Mouse (Mus musculus): ENCODE data around the gene Wipf2.
"Not testable (repeated sequence)": the region's sequence is repeated elsewhere in the genome, so short reads cannot be mapped to it uniquely, and the experiment has no call there.

The Wipf2 gene

GRCm38 (mm10) chr11:98931513-98932292 lies 68.3 kb downstream of the Wipf2 start:
- DNase-seq (ENCODE audit: low spot score in 2 of 2) = peak in 1 of 2 experiments; percentile 59

DNA sequence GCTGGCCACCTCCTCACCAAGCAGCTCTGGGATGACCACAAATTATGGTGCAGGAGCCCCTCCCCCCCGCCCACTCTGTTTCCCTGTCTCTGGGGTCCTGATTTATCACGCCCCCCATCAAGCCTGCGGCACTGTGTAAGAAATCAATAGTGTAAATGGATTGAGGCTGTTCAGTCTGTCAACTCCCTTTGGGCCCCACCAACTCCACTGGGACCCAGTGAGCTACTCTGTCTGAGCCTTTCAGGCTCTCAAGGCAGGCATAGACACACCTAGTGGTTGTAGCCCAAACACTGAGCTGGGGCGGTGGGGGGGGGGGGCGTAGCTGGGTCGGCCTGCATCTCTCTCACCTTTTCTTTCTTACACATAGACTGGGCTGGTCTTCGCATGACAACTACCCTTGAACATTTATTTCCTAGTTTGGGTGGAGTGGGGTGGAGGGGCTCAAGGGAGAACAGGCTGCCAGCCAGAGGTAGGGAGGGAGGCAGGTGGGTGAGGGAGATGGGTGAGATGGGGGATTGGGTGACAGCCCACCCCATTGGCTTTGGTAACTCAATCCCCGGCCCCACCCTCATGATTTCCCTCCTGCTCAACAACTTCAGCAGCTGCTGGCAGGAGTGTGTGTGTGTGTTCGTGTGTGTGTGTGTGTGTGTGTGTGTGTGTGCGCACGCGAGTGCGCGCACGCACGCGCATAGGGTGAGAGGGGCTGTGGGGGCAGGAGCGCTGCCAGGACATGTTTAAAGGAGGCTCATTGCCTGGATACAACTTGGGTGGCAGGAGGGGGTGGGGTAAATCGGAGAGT lies 69.1 kb downstream of the Wipf2 start:
- DNase-seq (ENCODE audit: low spot score in 2 of 2) = no peak

- DNase-seq (ENCODE audit: low spot score in 2 of 2) = peak in 1 of 2 experiments; percentile 57
These were observed 69.7 kb downstream of the Wipf2 start for GRCm38 (mm10) chr11:98933151-98933550.

DNA sequence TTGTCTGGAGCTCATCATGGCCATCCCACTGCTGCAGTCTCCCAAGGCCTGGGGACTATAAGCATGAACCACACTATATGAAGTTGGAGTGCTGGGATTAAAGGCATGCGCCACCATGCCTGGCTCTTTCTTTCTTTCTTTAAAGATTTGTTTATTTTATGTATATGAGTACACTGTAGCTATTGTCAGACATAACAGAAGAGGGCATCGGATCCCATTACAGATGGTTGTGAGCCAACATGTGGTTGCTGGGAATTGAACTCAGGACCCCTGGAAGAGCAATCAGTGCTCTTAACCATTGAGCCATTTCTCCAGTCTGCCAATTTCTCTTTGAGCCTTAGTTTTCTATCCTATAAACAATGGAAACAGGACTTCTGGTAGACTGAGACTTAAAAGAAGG lies 70.4 kb downstream of the Wipf2 start:
- DNase-seq (ENCODE audit: low spot score in 2 of 2) = not testable (repeated sequence)

DNA sequence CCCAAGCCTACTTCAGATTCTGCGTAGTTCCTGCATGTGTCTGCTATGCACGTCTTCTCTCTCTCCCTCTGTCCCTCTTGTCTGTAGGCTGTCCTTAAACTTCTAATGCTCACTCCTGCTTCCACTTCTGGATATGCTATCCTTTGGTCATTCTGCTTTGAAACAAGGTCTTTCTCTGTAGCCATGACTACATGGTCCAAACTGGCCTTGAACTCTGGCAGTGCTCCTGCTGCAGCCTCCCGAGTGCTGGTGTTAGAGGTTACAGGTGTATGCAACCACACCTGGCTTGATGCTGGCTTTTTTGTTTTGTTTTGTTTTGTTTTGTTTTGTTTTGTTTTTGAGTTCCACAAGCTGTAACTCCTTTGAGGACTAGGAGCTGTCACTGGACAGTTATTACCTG lies 70.9 kb downstream of the Wipf2 start:
- DNase-seq (ENCODE audit: low spot score in 2 of 2) = no peak

GRCm38 (mm10) chr11:98935123-98935522 lies 71.7 kb downstream of the Wipf2 start:
- no peak for DNase-seq (ENCODE audit: low spot score in 2 of 2)

- DNase-seq (ENCODE audit: low spot score in 2 of 2) = no peak
These were observed 72.7 kb downstream of the Wipf2 start for GRCm38 (mm10) chr11:98936170-98936569.

DNA sequence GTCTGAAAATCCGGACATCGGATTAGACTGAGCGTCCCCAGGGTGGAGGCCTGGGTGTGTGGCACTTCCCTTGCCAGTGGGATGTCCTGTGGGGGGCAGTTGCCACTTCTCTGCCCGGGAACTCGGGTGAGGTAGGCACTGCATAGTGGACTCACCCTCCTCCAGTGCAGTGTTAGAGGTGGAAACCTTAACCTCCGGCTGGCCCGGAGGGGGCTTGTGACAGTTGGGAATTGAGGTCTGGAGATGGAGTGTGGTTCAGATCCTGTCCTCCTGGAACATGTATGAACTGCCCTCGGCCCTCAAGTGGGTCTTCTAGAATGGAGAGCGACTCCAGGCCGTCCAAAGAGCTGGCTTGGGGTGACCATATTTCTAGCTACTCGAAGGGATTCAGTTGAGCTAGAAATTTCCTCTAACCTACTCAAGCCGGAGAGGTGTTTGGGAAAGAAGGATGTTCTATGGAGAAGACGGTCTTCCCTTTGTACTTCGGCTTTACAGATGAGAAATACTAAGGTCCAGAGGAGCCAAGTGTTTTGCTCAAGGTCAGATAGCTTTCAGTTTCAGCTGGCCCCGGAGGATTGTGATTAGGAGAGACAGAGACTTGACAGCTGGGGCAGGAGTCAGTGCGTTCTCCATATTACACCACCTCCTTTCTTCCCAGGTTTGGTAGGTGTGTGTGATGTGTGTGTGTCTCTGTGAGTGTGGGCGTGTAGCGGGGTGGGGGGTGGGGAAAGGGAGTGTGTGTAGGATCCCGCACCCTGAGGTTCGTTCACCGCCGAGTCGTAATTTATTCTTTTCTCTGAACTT lies 73.4 kb downstream of the Wipf2 start:
- no peak for DNase-seq (ENCODE audit: low spot score in 2 of 2)

- peak in 1 of 2 experiments; percentile 65 for DNase-seq (ENCODE audit: low spot score in 2 of 2)
These were observed 74.0 kb downstream of the Wipf2 start for GRCm38 (mm10) chr11:98937410-98937913.

GRCm38 (mm10) chr11:98937914-98938694 lies 74.7 kb downstream of the Wipf2 start:
- no peak for DNase-seq (ENCODE audit: low spot score in 2 of 2)

DNA sequence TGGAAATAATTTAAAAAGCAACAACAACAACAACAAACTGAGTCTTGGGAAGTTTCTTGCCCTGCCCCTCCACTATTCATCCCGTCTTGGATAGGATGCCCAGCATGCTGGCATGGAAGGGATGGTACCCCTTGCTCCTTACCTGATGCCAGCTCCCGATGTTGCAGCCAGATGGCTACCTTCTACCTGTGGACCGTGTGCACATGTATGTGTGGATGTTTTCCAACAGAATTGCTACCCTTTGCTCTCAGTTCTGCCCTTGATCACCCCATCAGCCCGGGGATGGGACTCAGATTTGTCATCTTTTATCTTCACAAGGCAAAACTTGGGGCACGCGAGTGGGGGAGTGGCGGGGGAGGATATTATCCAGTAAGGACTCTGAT lies 75.3 kb downstream of the Wipf2 start:
- DNase-seq (ENCODE audit: low spot score in 2 of 2) = no peak

DNA sequence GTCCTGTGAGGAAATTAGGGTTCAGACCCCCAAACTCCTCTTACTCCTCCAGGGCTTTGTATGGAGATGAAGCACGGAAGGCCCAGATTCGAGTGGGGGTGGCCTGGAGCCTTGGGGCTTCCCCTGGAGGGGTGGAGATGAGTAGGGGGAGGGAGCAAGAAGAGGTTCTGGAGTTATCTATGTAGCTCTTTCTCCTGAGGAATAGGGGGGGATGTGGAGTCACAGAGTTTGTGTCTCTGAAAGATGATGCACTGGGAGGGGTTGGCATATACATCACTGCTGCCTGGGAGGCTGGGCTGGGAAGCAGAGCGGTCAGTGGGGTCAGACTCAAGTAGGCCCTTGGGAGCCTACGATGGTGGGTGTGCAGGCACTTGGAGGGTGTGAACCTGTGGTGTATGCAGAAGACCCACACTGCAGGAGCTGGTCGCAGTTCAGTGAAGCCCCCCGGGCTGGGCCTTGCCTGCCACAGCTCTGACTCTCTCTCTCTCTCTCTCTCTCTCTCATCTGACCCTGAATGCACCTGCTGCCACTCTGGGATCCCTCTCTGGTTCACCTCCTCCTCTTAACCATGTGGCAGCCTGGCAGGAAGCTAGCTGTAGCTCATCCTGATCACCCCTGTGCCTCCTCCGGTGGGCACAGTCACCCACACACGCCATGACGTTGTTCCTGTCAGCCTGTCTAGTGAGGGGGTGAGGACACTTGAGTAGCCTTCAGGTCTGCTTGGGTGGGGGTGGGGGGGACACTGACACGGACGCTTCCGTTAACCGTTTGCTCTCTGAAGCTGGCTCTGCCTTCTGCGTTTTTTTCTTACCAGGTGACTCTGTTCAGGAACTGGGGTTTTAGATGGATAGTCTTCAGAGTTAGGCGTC lies 75.9 kb downstream of the Wipf2 start:
- no peak for DNase-seq (ENCODE audit: low spot score in 2 of 2)

- no peak for DNase-seq (ENCODE audit: low spot score in 2 of 2)
These were observed 76.7 kb downstream of the Wipf2 start for GRCm38 (mm10) chr11:98939953-98940641.

DNA sequence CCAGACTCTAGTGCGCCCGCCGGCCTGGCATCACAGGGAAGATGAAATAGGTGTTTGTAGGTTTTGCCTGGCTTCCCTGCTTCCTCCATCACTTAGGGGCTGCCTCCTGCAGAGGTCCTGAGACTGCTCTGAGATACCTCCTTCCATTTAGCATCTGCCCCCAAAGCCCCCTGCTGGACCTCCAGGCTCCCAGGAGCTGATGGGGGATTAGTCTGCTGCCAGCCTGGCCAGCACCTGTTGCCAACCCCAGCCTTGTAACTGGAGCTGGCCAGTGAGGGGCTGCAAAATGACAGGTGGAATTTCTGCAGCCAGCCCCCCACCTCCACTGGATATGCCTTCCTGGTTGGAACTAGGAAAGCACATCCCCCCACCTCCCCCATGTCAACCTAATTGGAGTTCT lies 77.3 kb downstream of the Wipf2 start:
- DNase-seq (ENCODE audit: low spot score in 2 of 2) = no peak

DNA sequence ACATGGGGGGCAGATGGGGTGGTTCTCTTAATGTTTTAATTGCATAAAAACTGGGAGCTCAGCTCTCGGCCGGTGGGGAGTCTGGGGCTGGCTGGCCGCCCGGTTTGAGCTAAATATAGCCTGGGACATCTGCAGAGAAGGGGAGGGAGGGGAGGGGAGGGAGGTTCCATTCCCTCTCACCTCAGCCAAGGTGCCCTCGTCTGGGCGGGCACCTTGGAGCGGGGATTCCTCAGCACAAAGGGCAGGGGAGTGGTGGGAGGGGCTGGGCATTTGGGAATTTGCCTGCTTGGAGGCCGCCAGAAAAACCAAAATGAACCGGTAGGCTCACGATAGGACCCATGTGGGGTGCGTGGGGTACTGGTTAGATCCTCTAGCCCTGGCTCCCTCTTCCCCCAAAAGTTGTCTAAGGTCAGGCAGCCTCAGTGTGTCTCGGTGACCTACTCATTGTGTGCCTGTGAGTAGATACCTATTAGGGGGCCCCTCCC lies 77.9 kb downstream of the Wipf2 start:
- peak in 1 of 2 experiments; percentile 62 for DNase-seq (ENCODE audit: low spot score in 2 of 2)

DNA sequence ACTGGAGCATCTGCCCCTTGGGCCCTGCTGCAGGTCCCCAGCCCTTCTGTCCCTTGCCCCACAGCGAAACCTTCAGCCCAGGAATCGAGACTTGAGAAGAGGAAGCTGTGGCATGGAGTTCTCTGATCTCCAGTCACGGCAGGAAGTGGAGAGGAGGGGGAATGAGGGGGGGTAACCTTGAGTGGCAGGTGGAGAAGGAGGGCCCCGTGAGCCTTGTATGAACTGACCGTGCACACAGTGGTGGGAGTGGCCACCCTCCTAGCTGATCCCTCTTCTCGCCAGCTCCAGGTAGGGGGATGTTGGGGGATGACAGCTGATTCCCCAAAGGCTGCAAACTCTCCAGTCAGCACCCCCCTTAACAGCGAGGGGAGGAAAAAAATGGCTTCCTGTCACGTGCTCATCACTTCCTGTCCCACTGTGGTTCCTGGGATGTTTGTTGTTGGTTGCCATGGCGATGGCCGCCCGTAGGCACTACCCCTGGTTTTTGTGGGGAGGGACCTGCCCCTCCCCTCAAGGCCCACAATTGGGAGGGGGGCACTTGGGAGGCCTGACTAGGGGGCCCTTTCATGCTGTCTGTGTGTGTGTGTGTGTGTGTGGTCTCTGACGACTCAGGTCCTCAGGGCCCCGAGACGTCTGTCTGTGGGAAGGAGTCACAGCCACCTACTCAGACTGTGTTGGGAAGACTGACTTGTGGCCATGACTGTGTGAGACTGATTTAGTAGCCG lies 78.5 kb downstream of the Wipf2 start:
- DNase-seq (ENCODE audit: low spot score in 2 of 2) = peak in 1 of 2 experiments; percentile 43

- no peak for DNase-seq (ENCODE audit: low spot score in 2 of 2)
These were observed 79.1 kb downstream of the Wipf2 start for GRCm38 (mm10) chr11:98942555-98942922.

GRCm38 (mm10) chr11:98942923-98943641 lies 79.6 kb downstream of the Wipf2 start:
- no peak for DNase-seq (ENCODE audit: low spot score in 2 of 2)
